Mouse (Mus musculus) lung, postnatal 0 days (tissue): Measurements from ENCODE around the gene Rel. TPM values are rescaled to one million over a fixed set of nuclear protein-coding genes. Genes with fewer than 3 reads are reported as not detected.

Experiments used
- ATAC-seq: fragments of 200-750 bp; cut with Nextera tagmentation; 2 replicates; pipeline ENCODE4 v1.8.0; 2017; ENCODE audit warnings: moderate library complexity
- DNase-seq: peaks from one replicate; pipeline ENCODE4 v3.0.0-alpha.2; 2016; ENCODE audit warnings: low spot score
- H3K27ac ChIP-seq: fragments of 300-500 bp; sonication (generic); 2 replicates; pipeline ENCODE4 v1.5.1; 2014; ENCODE audit warnings: antibody characterized with exemption, mild to moderate bottlenecking, low read length, mixed read lengths
- H3K27me3 ChIP-seq: fragments of 300-500 bp; sonication (generic); replicated peaks from 2 replicates; pipeline ENCODE4 v1.6.1; 2014; ENCODE audit warnings: low read length, mixed read lengths; ENCODE audit not compliant: insufficient read depth
- H3K36me3 ChIP-seq: fragments of 300-500 bp; sonication (generic); 2 replicates; pipeline ENCODE4 v1.6.1; 2014; ENCODE audit warnings: low read length, mixed read lengths; ENCODE audit not compliant: insufficient read depth
- H3K4me1 ChIP-seq: fragments of 300-500 bp; sonication (generic); 2 replicates; pipeline ENCODE4 v1.6.1; 2014; ENCODE audit warnings: antibody characterized with exemption, low read depth, low read length, mixed read lengths; ENCODE audit not compliant: insufficient read depth
- H3K4me2 ChIP-seq: fragments of 300-500 bp; sonication (generic); replicated peaks from 2 replicates; pipeline ENCODE4 v1.6.1; 2014; ENCODE audit warnings: low read depth, mild to moderate bottlenecking, low read length, moderate library complexity, mixed read lengths
- H3K4me3 ChIP-seq: fragments of 300-500 bp; sonication (generic); 2 replicates; pipeline ENCODE4 v1.5.1; 2014; ENCODE audit warnings: low read depth, low read length
- H3K9ac ChIP-seq: fragments of 300-500 bp; sonication (generic); replicated peaks from 2 replicates; pipeline ENCODE4 v1.6.1; 2014; ENCODE audit warnings: low read depth, mild to moderate bottlenecking
- H3K9me3 ChIP-seq: fragments of 300-500 bp; sonication (generic); 2 replicates; pipeline ENCODE4 v1.6.1; 2016; ENCODE audit warnings: low read length, mixed read lengths
- CTCF ChIP-seq: IDR thresholded peaks from 2 replicates; pipeline ENCODE4 v1.5.1; 2016; ENCODE audit warnings: antibody characterized with exemption, mild to moderate bottlenecking
- EP300 ChIP-seq: IDR thresholded peaks from 2 replicates; pipeline ENCODE4 v1.6.1; 2016; ENCODE audit warnings: antibody characterized with exemption, mild to moderate bottlenecking, control low read depth
- WGBS: fragments of 180-500 bp; shearing (Covaris S2); extraction: QIAGEN DNeasy Blood & Tissue Kit; methylation state at CpG from one replicate; pipeline ENCODE4 v1.1.7; 2014; 5-methylcytosine and 5-hydroxymethylcytosine counted together
- polyA plus RNA-seq: library from polyadenylated mRNA; unstranded; fragments of >200 nt; fragmentation: Nextera tagmentation; extraction: Ambion mirVana; gene quantifications from 2 replicates; pipeline ENCODE4 v1.2.1, GENCODE M21; 2015

Gene Rel
- polyA plus RNA-seq, 1 experiment from 2014 or later = 1.1 TPM

- DNase-seq = no peak
- TF ChIP-seq CTCF = no peak
- TF ChIP-seq EP300 = no peak
- ATAC-seq = no peak
Measured at GRCm38 (mm10) chr11:23754329-23754728, 16.4 kb downstream of the Rel start.

GRCm38 (mm10) chr11:23753136-23753710 is 17.5 kb downstream of the Rel start:
- Histone ChIP-seq H3K4me3 (no peak overlapping the region), H3K27ac (no peak overlapping the region), H3K9me3 (no peaks in the 10 kb centered on the region), H3K4me1 (no peaks in the 10 kb centered on the region), H3K9ac (no peak overlapping the region), H3K27me3 (no peaks in the 10 kb centered on the region), H3K36me3 (no peaks in the 10 kb centered on the region), H3K4me2 (no peak overlapping the region)
- DNase-seq (no peak), ATAC-seq (no peak)
- no peak for TF ChIP-seq EP300
- TF ChIP-seq CTCF = no peak
- 83% methylated on average over 1 of the region's 1 CpGs for WGBS

More at GRCm38 (mm10) chr11:23754329-23754728, 16.4 kb downstream of the Rel start:
- Histone ChIP-seq H3K27me3 (no peaks in the 10 kb centered on the region), H3K36me3 (no peaks in the 10 kb centered on the region), H3K27ac (no peak overlapping the region), H3K9me3 (no peaks in the 10 kb centered on the region), H3K4me1 (no peaks in the 10 kb centered on the region), H3K4me3 (no peak overlapping the region), H3K9ac (no peak overlapping the region), H3K4me2 (no peak overlapping the region)

GRCm38 (mm10) chr11:23746102-23746501 is 24.7 kb downstream of the Rel start:
- 78% methylated on average over 4 of the region's 4 CpGs for whole genome bisulfite sequencing
- ATAC-seq = no peak

GRCm38 (mm10) chr11:23744352-23744751 is 26.4 kb downstream of the Rel start:
- no peaks in the 10 kb centered on the region for H3K4me1 ChIP-seq
- WGBS = 83% methylated on average over 3 of the region's 3 CpGs
- TF ChIP-seq CTCF (no peak), EP300 (no peak)
- no peak overlapping the region for H3K9ac ChIP-seq
- H3K9me3 ChIP-seq = no peaks in the 10 kb centered on the region
- peaks cover 7% of the 10 kb centered on the region; the same call in 1 of the 2 replicates for H3K36me3 ChIP-seq
- no peak overlapping the region for H3K4me2 ChIP-seq
- ATAC-seq (no peak), DNase-seq (no peak)
- H3K27ac ChIP-seq = no peak overlapping the region
- no peak overlapping the region for H3K4me3 ChIP-seq
- no peaks in the 10 kb centered on the region for H3K27me3 ChIP-seq

More at GRCm38 (mm10) chr11:23746102-23746501, 24.7 kb downstream of the Rel start:
- H3K9ac ChIP-seq = no peak overlapping the region
- H3K4me2 ChIP-seq = no peak overlapping the region
- H3K9me3 ChIP-seq = no peaks in the 10 kb centered on the region
- H3K4me3 ChIP-seq = no peak overlapping the region
- no peaks in the 10 kb centered on the region for H3K4me1 ChIP-seq
- H3K27ac ChIP-seq = no peak overlapping the region
- no peaks in the 10 kb centered on the region for H3K27me3 ChIP-seq
- TF ChIP-seq CTCF (no peak), EP300 (no peak)
- H3K36me3 ChIP-seq = peaks cover 7% of the 10 kb centered on the region; the same call in 1 of the 2 replicates
- DNase-seq = no peak

GRCm38 (mm10) chr11:23741386-23741785 is 29.4 kb downstream of the Rel start:
- Histone ChIP-seq H3K4me3 (no peak overlapping the region), H3K27me3 (no peaks in the 10 kb centered on the region), H3K9ac (no peak overlapping the region), H3K36me3 (peaks cover 7% of the 10 kb centered on the region; the same call in 1 of the 2 replicates), H3K4me2 (no peak overlapping the region), H3K4me1 (no peaks in the 10 kb centered on the region), H3K27ac (no peak overlapping the region), H3K9me3 (no peaks in the 10 kb centered on the region)
- 91% methylated on average over 7 of the region's 7 CpGs for WGBS
- ATAC-seq = no peak
- no peak for DNase-seq
- TF ChIP-seq CTCF (no peak), EP300 (no peak)

- Histone ChIP-seq H3K36me3 (peaks cover 7% of the 10 kb centered on the region; the same call in 1 of the 2 replicates), H3K27me3 (no peaks in the 10 kb centered on the region), H3K4me3 (no peak overlapping the region), H3K4me2 (no peak overlapping the region), H3K27ac (no peak overlapping the region), H3K4me1 (no peaks in the 10 kb centered on the region), H3K9me3 (no peaks in the 10 kb centered on the region), H3K9ac (no peak overlapping the region)
- 74% methylated on average over 4 of the region's 4 CpGs for WGBS
- DNase-seq (no peak), ATAC-seq (no peak)
- TF ChIP-seq CTCF (no peak), EP300 (no peak)
Measured at GRCm38 (mm10) chr11:23740895-23741294, 29.9 kb downstream of the Rel start.
